Mouse (Mus musculus) frontal cortex, postnatal 14 days (tissue): Measurements from ENCODE around the gene Arhgap8.

Experiments used
- DNase-seq, 2 experiments: peaks; one replicate each; pipeline ENCODE4 v3.0.0; 2022; ENCODE audit warnings: low spot score in 2 of 2

Gene Arhgap8

GRCm38 (mm10) chr15:84793649-84794048 is 73.8 kb downstream of the Arhgap8 start:
- no peak for DNase-seq

DNA sequence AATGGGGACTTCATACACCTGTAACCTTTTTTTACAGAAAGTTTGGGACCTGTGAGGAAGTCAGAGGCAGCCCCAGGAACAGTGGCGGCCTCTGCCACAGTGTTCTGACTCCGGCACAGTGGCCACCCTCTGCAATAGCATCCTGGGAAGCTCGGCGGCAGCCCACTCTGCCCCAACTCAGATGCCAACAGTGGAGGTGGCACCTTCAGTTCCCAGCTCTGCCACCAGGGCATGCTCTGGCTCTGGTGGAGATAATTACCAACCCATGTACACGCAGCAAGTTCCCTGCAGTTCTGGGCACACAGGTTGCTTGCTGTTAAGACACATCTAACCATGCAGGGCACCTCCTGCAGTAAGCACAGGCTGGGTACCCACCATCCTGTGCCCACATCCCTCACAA is 80.3 kb downstream of the Arhgap8 start:
- no peak for DNase-seq

- peak in 1 of 2 experiments; percentile 54 for DNase-seq
These were observed 83.8 kb downstream of the Arhgap8 start for GRCm38 (mm10) chr15:84803685-84804084.

GRCm38 (mm10) chr15:84809275-84809952 is 89.6 kb downstream of the Arhgap8 start:
- DNase-seq = no peak

- no peak for DNase-seq
These were observed 91.3 kb downstream of the Arhgap8 start for GRCm38 (mm10) chr15:84811126-84811525.

GRCm38 (mm10) chr15:84812831-84813357 is 93.0 kb downstream of the Arhgap8 start:
- peak in 1 of 2 experiments; percentile 40 for DNase-seq

DNA sequence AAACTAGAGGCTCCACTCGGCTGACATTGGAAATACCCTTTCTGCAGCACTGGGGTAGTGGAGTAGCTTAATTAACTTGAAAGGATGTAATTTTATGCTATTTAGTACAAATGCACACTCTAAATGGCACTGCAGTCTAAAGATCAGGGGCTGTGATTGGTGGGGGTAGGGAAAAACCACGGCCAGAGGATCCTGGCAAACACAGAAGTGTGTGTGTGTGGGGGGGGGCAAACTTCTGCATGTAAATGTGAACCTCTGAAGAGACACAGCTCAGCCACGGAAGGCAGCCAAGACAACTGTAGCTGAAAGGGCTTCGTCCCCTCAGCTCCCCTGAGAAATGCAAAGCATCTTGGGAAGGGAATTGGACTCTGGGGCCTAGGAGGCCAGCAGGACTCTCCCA is 95.3 kb downstream of the Arhgap8 start:
- no peak for DNase-seq

DNA sequence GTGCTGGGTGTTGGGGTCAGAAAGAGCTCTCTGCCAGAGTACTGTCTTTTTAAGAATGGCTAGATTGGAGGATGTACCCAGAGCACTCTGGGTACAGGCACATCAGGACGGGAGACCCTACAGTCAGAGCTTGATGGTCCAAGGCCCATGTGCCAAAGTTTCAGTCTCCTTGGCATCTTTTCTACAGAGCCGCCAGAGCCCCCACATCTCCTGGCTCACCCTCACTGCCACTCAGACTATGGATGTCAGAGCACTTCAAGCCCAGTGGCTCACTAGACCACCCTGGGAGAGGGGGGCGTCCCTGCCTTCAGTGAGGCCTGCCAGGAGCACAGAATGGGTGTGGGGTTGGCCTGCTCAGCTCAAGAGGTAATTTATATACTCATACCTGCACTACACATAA is 97.7 kb downstream of the Arhgap8 start:
- DNase-seq = no peak

DNA sequence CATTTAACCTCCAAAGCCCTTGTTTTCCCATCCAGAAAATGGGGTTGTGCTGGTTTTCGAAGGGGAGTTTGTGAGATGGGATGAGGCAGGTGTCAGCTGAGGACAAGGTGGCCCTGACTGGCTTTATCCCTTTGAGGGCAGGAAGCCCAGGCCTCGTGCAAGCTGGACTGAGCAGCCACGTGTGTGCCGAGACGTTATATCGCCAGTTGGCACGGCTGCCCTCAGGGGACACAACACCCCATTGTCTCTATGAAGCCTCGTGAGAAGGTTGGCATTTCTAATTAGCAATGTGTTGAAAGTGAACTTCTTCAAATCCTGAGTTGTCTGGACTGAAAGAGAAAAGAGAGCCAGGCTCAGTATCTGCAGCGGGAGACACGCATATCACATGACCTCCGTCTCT is 98.4 kb downstream of the Arhgap8 start:
- no peak for DNase-seq

GRCm38 (mm10) chr15:84820811-84821210 is 101.0 kb downstream of the Arhgap8 start:
- no peak for DNase-seq
